Mouse (Mus musculus): Measurements from ENCODE around the gene Hrasls.

- TF ChIP-seq CTCF (IDR thresholded peaks at IDR 0.05; ENCODE audit: control insufficient read depth, insufficient read depth, insufficient replicate concordance, low read depth, low read length) (no peak), POLR2A (IDR thresholded peaks at IDR 0.05; ENCODE audit: control insufficient read depth, low read depth, low read length) (no peak)
These were observed 37.8 kb upstream of the Hrasls start for GRCm38 (mm10) chr16:29171741-29172140.
